Mouse (Mus musculus): Measurements from ENCODE around the gene Thy1. TPM values are rescaled to one million over a fixed set of nuclear protein-coding genes. Genes with fewer than 3 reads are reported as not detected.

The Thy1 gene
- 0.19 and 0.38 TPM in 2 replicates for polyA plus RNA-seq (2015; fragmentation: Nextera tagmentation; extraction: Ambion mirVana)

- ATAC-seq (ENCODE audit: low read depth) = no peak
- Histone ChIP-seq H3K36me3 (ENCODE audit: control insufficient read depth, insufficient read depth) (no peaks in the 10 kb centered on the region), H3K27ac (ENCODE audit: low read length) (no peak within 1 kb of the TSS), H3K27me3 (ENCODE audit: control insufficient read depth, insufficient read depth, low read depth, low read length) (peaks cover 32% of the 10 kb centered on the region), H3K4me2 (ENCODE audit: low read depth, low read length) (no peak within 1 kb of the TSS), H3K4me3 (ENCODE audit: low read depth, low read length) (0 out of 2 replicates have a peak within 1 kb of the TSS, but pooled peaks have one; percentile 10), H3K9me3 (replicated peaks; ENCODE audit: control insufficient read depth, low read length) (no peaks in the 10 kb centered on the region), H3K4me1 (ENCODE audit: control insufficient read depth, low read depth, low read length) (no peaks in the 10 kb centered on the region), H3K9ac (ENCODE audit: low read depth, low read length) (no peak within 1 kb of the TSS)
- 2% methylated on average over 30 of the region's 30 CpGs for WGBS (ENCODE audit: insufficient replicate concordance)
Measured at GRCm38 (mm10) chr9:44042836-44043707, at the start of gene Thy1. TSS of gene Thy1 (plus strand) at chr9:44043384.

- no peak for ATAC-seq (ENCODE audit: low read depth)
- WGBS (ENCODE audit: insufficient replicate concordance) = 56% methylated on average over 2 of the region's 2 CpGs
- H3K27me3 ChIP-seq (ENCODE audit: control insufficient read depth, insufficient read depth, low read depth, low read length) = no peaks in the 10 kb centered on the region
- H3K27ac ChIP-seq (ENCODE audit: low read length) = no peak overlapping the region
- H3K9me3 ChIP-seq (replicated peaks; ENCODE audit: control insufficient read depth, low read length) = no peaks in the 10 kb centered on the region
- H3K4me2 ChIP-seq (ENCODE audit: low read depth, low read length) = no peak overlapping the region
- H3K9ac ChIP-seq (ENCODE audit: low read depth, low read length) = no peak overlapping the region
- H3K4me3 ChIP-seq (ENCODE audit: low read depth, low read length) = no peak overlapping the region
- no peaks in the 10 kb centered on the region for H3K4me1 ChIP-seq (ENCODE audit: control insufficient read depth, low read depth, low read length)
- H3K36me3 ChIP-seq (ENCODE audit: control insufficient read depth, insufficient read depth) = no peaks in the 10 kb centered on the region
Measured at GRCm38 (mm10) chr9:43997681-43998080, 45.5 kb upstream of the Thy1 start.

- Histone ChIP-seq H3K4me1 (ENCODE audit: control insufficient read depth, low read depth, low read length) (no peaks in the 10 kb centered on the region), H3K4me2 (ENCODE audit: low read depth, low read length) (no peak overlapping the region), H3K27me3 (ENCODE audit: control insufficient read depth, insufficient read depth, low read depth, low read length) (no peaks in the 10 kb centered on the region), H3K4me3 (ENCODE audit: low read depth, low read length) (no peak overlapping the region), H3K36me3 (ENCODE audit: control insufficient read depth, insufficient read depth) (no peaks in the 10 kb centered on the region), H3K9ac (ENCODE audit: low read depth, low read length) (no peak overlapping the region), H3K27ac (ENCODE audit: low read length) (no peak overlapping the region), H3K9me3 (replicated peaks; ENCODE audit: control insufficient read depth, low read length) (no peaks in the 10 kb centered on the region)
- ATAC-seq (ENCODE audit: low read depth) = no peak
- WGBS (ENCODE audit: insufficient replicate concordance) = 62% methylated on average over 4 of the region's 4 CpGs
Measured at GRCm38 (mm10) chr9:43998851-43999250, 44.3 kb upstream of the Thy1 start.

- 43% methylated on average over 3 of the region's 3 CpGs for WGBS (ENCODE audit: insufficient replicate concordance)
- ATAC-seq (ENCODE audit: low read depth) = no peak
- Histone ChIP-seq H3K4me2 (ENCODE audit: low read depth, low read length) (no peak overlapping the region), H3K4me1 (ENCODE audit: control insufficient read depth, low read depth, low read length) (no peaks in the 10 kb centered on the region), H3K4me3 (ENCODE audit: low read depth, low read length) (no peak overlapping the region), H3K9me3 (replicated peaks; ENCODE audit: control insufficient read depth, low read length) (no peaks in the 10 kb centered on the region), H3K27me3 (ENCODE audit: control insufficient read depth, insufficient read depth, low read depth, low read length) (no peaks in the 10 kb centered on the region), H3K9ac (ENCODE audit: low read depth, low read length) (no peak overlapping the region), H3K36me3 (ENCODE audit: control insufficient read depth, insufficient read depth) (no peaks in the 10 kb centered on the region), H3K27ac (ENCODE audit: low read length) (no peak overlapping the region)
Measured at GRCm38 (mm10) chr9:44004362-44004761, 38.8 kb upstream of the Thy1 start.

GRCm38 (mm10) chr9:44005305-44005704 lies 37.9 kb upstream of the Thy1 start:
- Histone ChIP-seq H3K4me1 (ENCODE audit: control insufficient read depth, low read depth, low read length) (no peaks in the 10 kb centered on the region), H3K9me3 (replicated peaks; ENCODE audit: control insufficient read depth, low read length) (no peaks in the 10 kb centered on the region), H3K4me3 (ENCODE audit: low read depth, low read length) (no peak overlapping the region), H3K36me3 (ENCODE audit: control insufficient read depth, insufficient read depth) (no peaks in the 10 kb centered on the region), H3K9ac (ENCODE audit: low read depth, low read length) (no peak overlapping the region), H3K27ac (ENCODE audit: low read length) (no peak overlapping the region), H3K4me2 (ENCODE audit: low read depth, low read length) (no peak overlapping the region), H3K27me3 (ENCODE audit: control insufficient read depth, insufficient read depth, low read depth, low read length) (no peaks in the 10 kb centered on the region)
- no peak for ATAC-seq (ENCODE audit: low read depth)
- WGBS (ENCODE audit: insufficient replicate concordance) = 46% methylated on average over 3 of the region's 3 CpGs

- no peak overlapping the region for H3K27ac ChIP-seq (ENCODE audit: low read length)
- H3K4me3 ChIP-seq (ENCODE audit: low read depth, low read length) = no peak overlapping the region
- H3K9me3 ChIP-seq (replicated peaks; ENCODE audit: control insufficient read depth, low read length) = no peaks in the 10 kb centered on the region
- no peaks in the 10 kb centered on the region for H3K4me1 ChIP-seq (ENCODE audit: control insufficient read depth, low read depth, low read length)
- no peak overlapping the region for H3K4me2 ChIP-seq (ENCODE audit: low read depth, low read length)
- no peaks in the 10 kb centered on the region for H3K27me3 ChIP-seq (ENCODE audit: control insufficient read depth, insufficient read depth, low read depth, low read length)
- no peak for ATAC-seq (ENCODE audit: low read depth)
- WGBS (ENCODE audit: insufficient replicate concordance) = 48% methylated on average over 2 of the region's 2 CpGs
- H3K36me3 ChIP-seq (ENCODE audit: control insufficient read depth, insufficient read depth) = no peaks in the 10 kb centered on the region
- H3K9ac ChIP-seq (ENCODE audit: low read depth, low read length) = no peak overlapping the region
Measured at GRCm38 (mm10) chr9:44007323-44007722, 35.9 kb upstream of the Thy1 start.

- 49% methylated on average over 3 of the region's 3 CpGs for WGBS (ENCODE audit: insufficient replicate concordance)
- ATAC-seq (ENCODE audit: low read depth) = no peak
- Histone ChIP-seq H3K4me3 (ENCODE audit: low read depth, low read length) (no peak overlapping the region), H3K27me3 (ENCODE audit: control insufficient read depth, insufficient read depth, low read depth, low read length) (no peaks in the 10 kb centered on the region), H3K27ac (ENCODE audit: low read length) (no peak overlapping the region), H3K4me2 (ENCODE audit: low read depth, low read length) (no peak overlapping the region), H3K9me3 (replicated peaks; ENCODE audit: control insufficient read depth, low read length) (no peaks in the 10 kb centered on the region), H3K36me3 (ENCODE audit: control insufficient read depth, insufficient read depth) (no peaks in the 10 kb centered on the region), H3K4me1 (ENCODE audit: control insufficient read depth, low read depth, low read length) (no peaks in the 10 kb centered on the region), H3K9ac (ENCODE audit: low read depth, low read length) (no peak overlapping the region)
Measured at GRCm38 (mm10) chr9:44007991-44008390, 35.2 kb upstream of the Thy1 start.

- ATAC-seq (ENCODE audit: low read depth) = no peak
- H3K27me3 ChIP-seq (ENCODE audit: control insufficient read depth, insufficient read depth, low read depth, low read length) = no peaks in the 10 kb centered on the region
- H3K4me1 ChIP-seq (ENCODE audit: control insufficient read depth, low read depth, low read length) = no peaks in the 10 kb centered on the region
- no peak overlapping the region for H3K9ac ChIP-seq (ENCODE audit: low read depth, low read length)
- H3K4me3 ChIP-seq (ENCODE audit: low read depth, low read length) = no peak overlapping the region
- 56% methylated on average over 3 of the region's 3 CpGs for WGBS (ENCODE audit: insufficient replicate concordance)
- H3K27ac ChIP-seq (ENCODE audit: low read length) = no peak overlapping the region
- H3K9me3 ChIP-seq (replicated peaks; ENCODE audit: control insufficient read depth, low read length) = no peaks in the 10 kb centered on the region
- H3K36me3 ChIP-seq (ENCODE audit: control insufficient read depth, insufficient read depth) = no peaks in the 10 kb centered on the region
- H3K4me2 ChIP-seq (ENCODE audit: low read depth, low read length) = no peak overlapping the region
Measured at GRCm38 (mm10) chr9:44010900-44011299, 32.3 kb upstream of the Thy1 start.

GRCm38 (mm10) chr9:44011668-44012067 lies 31.5 kb upstream of the Thy1 start:
- Histone ChIP-seq H3K27me3 (ENCODE audit: control insufficient read depth, insufficient read depth, low read depth, low read length) (no peaks in the 10 kb centered on the region), H3K27ac (ENCODE audit: low read length) (no peak overlapping the region), H3K4me3 (ENCODE audit: low read depth, low read length) (no peak overlapping the region), H3K36me3 (ENCODE audit: control insufficient read depth, insufficient read depth) (no peaks in the 10 kb centered on the region), H3K9me3 (replicated peaks; ENCODE audit: control insufficient read depth, low read length) (no peaks in the 10 kb centered on the region), H3K9ac (ENCODE audit: low read depth, low read length) (no peak overlapping the region), H3K4me1 (ENCODE audit: control insufficient read depth, low read depth, low read length) (no peaks in the 10 kb centered on the region), H3K4me2 (ENCODE audit: low read depth, low read length) (no peak overlapping the region)
- no peak for ATAC-seq (ENCODE audit: low read depth)
- WGBS (ENCODE audit: insufficient replicate concordance) = 36% methylated on average over 5 of the region's 5 CpGs
